Mouse (Mus musculus) cerebellum, adult 11-12 months (tissue): Measurements from ENCODE around the gene Bivm.
A peak's percentile ranks its signal among the peaks of the same experiment; 100 is the strongest.

ENCODE experiments used
- DNase-seq: peaks from one replicate; pipeline ENCODE4 v3.0.0; 2022

Bivm gene

DNA sequence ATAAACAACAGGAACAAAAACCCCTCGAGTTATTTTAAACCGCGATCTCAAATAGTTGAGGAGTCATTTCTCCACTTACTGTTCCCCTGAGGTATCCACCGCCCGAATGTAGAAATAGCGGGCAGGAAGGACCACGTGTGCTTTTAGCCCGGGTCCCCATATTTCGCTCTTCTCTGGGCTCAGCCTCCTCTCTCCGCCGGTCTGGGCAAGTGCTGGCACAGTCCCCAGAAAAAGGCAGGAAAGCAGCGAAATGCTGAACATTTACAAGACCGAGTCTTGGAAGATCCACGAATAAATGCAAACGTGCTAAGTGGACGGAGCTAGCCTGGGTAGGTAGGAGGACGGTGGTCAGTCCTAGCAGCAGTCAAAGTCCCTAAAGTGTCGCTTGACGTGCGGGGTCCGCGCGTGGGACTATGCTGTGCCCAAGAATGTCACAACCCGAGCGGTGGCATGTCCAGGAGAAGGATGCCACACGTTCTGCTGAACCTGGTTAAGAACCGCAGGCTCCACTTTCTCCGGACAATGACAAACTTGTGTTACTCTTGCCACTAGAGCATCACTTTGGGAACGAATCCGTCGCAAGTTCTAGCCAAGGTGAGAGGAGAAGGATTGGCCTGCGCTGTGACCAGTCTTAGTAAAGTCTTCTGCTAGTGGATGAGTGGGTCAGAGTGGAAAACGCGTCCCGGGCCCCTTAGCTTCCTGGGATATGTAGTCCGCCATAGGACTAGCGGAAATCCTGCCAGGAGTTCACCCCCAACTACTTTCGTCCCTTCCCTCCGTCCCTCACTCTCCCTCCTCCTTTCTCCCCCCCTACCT, at the start of gene Bivm, which contains the start of gene Kdelc1:
Bivm (plus strand) TSS at position 719 of the 816 bp plus-strand sequence.
Kdelc1 (minus strand) TSS at position 570 of the 816 bp plus-strand sequence.
- peak; percentile 92 for DNase-seq

DNA sequence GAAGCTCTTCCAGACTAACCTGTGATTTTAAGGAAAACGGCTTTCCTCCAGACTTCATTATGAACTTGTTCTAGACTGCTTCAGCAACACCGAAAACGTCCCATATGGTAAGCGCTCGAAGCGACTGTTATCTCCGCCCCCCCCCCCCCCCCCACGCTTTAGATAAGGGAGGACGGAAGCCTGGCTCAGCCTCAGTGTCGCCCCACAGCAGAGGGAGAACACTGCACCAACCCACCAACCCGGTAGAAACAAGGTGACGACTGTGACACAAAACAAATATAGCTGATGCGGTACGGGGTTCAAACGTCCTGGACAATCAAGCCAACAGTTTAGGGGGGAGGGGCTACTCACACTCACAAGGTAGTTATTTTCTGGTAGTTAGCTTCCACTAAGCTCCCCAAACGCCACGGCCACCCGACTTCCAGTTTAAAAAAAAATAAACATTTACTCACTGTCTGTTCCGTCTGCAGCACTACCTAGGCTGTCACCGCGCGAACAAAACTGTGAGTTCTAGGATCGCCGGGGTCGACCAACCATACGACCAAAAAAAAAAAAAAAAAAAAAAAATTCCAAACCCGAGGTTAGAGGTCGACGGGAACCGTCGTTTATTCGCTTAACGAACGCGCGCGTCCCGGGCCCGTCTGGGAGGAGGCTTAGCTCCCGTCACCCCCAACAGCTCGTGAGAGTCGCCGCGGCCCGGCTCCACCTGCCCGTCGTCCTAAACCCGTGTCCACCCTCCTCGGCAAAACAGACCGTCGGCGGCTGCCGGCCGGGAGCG, 17.1 kb upstream of the Bivm start:
- peak; percentile 56 for DNase-seq

DNA sequence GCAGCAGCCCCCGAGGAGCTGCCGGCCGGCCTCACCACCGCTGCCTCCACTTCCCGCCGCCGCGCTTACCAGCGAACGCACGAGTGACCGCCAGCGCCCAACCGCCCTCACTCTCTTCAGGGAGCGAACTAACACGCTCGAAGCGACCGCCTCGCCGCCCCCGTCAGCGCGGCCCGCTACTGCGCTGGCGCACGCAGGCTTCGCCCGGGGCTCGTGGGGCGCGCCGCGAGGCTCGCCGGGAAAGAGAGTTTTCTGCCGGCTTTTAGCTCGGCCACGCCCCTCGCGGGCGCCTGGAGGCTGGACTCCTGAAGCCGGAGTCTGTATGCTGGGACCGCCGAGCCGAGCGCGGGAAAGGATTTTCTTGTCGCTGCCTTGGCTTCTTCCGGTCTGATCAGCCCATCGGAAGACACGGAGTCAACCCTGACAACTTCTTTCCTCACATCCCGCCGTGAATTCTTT, 16.5 kb upstream of the Bivm start, which contains the start of gene Tex30:
Tex30 (minus strand) TSS at position 183 of the 459 bp plus-strand sequence.
- peak; percentile 92 for DNase-seq

DNA sequence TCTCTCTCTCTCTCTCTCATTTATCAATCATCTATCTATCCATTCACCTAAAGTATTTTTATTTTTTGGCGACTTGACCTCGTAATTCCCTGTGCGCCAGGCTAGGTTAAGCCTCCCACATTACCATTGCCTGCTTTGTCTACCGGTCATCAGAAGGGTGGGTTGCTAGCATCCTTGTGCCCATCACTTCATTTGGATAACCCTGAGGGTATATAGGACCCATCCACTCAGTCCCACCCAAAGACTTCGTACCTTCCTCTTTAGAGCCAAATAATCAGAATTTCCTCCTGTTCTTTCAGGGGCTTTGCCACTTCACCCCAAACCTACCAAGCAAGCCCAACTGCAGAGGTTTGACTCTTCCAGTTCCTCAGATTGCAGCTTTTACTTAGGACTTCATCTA, 15.8 kb upstream of the Bivm start:
- peak; percentile 20 for DNase-seq

DNA sequence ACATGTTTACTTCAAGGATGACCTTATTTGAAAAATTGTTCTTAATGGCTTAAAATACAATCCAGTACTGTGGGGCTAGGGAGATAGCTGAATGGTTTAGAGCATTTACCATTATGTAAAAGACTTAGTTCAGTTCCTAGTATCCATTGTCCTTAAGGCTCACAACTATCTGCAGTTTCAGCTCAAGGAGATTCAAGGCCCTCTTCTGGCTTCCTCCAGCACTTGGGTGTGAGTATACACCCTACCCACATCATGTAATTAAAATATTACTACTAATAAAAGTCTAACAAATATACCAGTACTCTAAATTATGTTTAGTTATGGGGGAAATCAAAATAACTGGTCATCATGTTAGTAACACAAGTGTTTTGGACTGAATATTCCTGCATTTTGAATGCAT, 1.2 kb upstream of the Bivm start:
- no peak for DNase-seq

DNA sequence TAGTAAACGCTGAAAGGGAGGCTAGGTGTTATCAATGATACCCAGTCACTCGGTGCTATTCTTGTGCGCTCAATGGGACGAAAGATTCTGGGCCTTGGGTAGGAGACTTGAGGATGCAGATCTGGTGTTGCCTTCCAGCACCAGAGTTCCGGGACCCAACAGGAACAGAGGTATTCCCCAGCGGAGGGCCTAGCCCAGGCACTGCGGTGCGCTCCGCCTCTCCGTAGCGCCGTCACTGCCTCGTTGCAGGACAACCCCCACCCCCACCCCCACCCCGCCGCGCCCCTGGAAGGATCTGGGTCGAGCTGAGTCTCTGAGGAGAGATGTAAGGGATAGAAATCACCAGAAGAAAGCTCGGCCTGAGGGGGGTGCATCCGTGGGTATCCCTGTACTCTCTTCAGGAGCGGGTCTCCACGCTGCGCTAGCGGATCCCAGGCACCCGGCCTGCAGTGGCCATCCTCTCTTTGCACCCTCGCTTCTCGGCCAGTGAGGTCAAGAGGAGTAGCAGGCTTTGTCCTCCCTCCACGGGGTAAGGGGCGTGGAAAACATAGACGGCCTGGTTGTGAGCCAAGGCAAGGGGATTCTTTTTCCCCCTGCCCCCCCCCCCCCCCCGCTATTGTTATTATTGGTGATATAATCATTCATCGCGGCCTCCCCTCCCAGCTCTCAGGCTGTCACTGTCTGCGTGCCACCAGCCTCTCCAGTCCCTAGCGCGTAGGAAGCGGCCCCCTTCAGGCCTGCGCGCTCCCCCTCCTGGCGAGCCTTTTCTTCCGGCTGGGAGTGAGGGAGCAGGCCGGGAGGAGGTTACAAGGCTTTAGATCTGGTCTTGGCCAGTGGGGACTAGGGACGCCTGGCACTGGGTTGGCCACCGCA, 680 bp downstream of the Bivm start:
- DNase-seq, result peak; percentile 87

- DNase-seq, result no peak
These were observed 1.3 kb downstream of the Bivm start for GRCm38 (mm10) chr1:44120074-44120406.

GRCm38 (mm10) chr1:44122256-44122655, 3.5 kb downstream of the Bivm start:
- no peak for DNase-seq

DNA sequence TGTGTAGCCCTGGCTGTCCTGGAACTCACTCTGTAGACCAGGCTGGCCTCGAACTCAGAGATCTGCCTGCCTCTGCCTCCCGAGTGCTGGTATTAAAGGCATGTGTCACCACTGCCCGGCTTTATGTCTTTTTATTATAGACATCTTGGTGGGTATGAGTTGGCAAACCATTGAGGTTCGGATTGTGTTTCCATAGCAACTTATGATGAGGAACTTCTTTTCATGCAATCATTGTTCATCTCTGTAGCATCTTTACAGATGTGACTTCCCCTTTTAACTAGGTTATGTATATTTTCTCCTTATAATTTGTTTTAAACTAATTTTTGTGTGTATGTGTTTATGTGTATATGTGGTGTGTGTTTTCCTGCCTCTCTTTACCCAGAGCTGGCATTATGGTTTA, 6.8 kb downstream of the Bivm start:
- no peak for DNase-seq

DNA sequence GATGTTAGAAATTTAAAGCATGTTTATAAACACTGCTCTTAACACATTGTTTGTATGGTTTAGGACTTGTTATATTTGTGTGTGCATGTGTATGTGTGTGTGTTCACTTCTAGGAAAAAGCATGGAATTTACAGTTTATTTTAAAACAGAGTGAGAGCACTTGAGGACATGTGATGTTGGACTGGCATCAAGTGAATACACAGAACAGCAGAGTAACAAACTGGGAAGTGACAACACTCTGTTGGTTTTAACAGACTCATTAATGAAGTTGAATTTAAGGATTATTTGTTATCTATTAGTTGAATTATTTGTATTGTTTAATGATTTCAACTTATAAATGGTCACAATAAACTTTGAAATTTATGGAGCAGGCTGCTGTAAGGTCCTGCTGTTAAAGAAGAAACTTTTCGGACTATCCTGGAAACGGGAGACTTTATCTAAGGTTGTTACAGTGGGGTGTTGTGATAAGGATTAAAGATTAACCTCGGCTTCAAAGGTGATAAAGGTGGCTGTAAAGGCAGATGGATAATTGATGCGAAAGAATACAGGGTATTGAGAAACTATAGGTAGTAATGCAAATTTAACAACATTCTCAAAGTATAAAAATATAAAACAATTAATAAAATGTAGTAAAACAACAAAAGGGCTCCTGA, 11.3 kb downstream of the Bivm start:
- no peak for DNase-seq

DNA sequence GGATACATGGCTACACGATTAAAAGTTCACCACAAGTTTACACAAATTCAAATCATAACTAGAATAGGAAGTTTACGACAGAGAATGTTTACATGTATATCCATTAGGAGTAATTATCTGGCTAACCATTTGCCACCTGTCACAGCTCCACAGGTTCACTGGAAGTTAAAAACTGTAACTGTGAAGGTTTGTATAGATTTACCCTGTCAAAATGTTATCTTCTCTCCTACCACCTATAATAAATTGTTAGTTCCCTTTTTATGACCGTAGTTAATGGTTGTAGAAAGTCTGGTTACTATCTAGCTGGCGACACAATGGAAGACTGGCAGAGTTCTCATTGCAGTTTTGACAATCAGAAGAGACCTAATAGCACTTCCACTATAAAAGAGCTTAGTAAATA, 21.5 kb downstream of the Bivm start:
- DNase-seq, result no peak

DNA sequence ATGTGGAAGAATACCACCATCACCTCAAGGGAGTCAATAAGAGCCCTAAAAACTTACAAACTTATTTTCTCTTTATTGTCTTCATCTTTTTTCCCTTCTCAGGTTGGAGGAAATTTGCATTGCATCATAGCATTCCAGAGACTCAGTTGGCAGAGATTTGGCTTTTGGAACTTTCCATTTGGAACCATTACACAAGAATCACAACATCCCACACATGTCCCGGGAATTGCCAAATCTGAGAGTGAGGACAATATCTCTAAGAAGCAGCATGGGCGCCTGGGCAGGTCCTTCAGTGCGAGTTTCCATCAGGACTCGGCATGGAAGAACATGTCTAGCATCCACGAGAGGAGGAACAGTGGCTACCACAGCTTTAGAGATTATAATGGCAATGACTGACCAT, 24.0 kb downstream of the Bivm start:
- DNase-seq, result no peak

- peak; percentile 81 for DNase-seq
These were observed 29.0 kb downstream of the Bivm start, which contains the start of gene Ercc5 for GRCm38 (mm10) chr1:44147563-44148381. Gene Ercc5, plus strand, starts transcription at chr1:44147744.

DNA sequence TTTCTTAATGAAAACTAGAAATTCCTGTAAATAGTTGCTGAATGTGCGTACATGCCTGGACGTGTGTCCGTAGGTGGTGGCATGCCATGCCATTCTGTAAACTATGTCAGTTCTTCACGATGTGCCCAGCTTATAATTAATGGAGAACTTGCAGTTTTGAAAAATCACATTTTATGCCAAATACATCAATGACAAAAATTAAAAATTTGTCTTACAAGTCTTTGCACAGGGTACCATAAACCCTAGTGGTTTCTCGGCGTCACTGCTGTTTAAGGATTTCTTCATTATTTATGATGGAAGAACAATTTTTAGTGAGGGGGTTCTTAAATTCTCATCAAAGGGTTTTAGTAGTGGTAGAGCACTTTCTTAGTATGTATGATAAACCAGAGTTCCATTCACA, 29.9 kb downstream of the Bivm start:
- DNase-seq, result no peak

GRCm38 (mm10) chr1:44155287-44155686, 36.5 kb downstream of the Bivm start:
- no peak for DNase-seq

GRCm38 (mm10) chr1:44158317-44158716, 39.6 kb downstream of the Bivm start:
- no peak for DNase-seq

- DNase-seq, result no peak
These were observed 43.1 kb downstream of the Bivm start for GRCm38 (mm10) chr1:44161818-44162217.

DNA sequence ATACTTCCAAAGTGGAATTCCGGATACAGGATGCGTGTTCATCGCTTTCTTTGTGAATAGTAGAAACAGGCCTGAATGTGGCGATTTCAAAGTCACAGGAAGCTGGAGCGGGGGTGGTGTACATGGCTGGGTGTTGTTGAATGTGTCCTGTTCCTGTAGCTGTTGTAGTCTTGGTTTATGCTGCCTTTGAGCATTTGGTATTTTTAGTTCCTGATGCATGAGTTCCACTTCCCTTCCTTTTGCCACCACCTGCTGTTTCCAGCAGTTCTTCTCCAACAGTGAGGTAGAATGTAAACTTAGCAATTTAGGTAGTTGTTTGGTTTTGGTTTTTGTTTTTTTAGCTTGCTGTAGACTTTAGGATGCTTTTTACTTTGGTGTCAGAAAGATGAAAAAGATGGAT, 43.6 kb downstream of the Bivm start:
- no peak for DNase-seq

- no peak for DNase-seq
These were observed 49.2 kb downstream of the Bivm start for GRCm38 (mm10) chr1:44167859-44168383.

DNA sequence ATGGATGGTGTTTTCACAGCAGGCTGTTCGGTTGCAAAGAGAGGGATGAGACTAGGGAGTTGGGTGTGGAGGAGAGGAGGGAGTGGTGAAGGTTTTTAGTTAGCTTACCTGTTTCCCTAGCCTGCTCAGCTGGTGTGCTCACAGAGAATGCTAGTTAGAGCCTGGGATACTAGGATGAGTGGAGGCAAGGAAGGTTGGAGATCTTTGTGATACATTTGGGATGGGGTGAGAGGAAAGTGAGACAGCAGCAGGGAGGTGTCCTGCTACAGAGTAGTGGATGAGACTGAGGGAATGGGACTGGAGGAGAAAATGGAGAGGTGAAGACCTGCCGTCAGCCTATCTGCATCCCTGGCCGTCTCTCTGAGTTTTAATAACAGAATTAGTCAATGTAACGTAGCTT, 53.9 kb downstream of the Bivm start:
- DNase-seq, result no peak

DNA sequence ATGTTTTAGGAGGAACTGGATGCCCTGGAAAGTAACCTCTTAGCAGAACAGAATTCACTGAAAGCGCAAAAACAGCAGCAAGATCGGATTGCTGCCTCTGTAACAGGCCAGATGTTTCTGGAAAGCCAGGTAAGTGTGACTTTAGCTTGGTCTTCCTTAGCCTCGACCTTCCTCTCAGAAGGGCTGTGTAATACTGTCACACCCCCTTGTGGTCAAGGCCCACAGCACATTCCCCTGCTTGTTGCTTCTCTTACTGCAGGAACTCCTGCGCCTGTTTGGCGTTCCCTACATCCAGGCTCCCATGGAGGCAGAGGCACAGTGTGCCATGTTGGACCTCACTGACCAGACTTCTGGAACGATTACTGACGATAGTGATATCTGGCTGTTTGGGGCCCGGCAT, 55.1 kb downstream of the Bivm start:
- no peak for DNase-seq
